Mouse (Mus musculus) G1E (cell line): ENCODE data around the gene Mmd2.

Experiments
- CTCF ChIP-seq: IDR thresholded peaks from 2 replicates; pipeline ENCODE4 v1.5.1; 2012; ENCODE audit warnings: low read depth, low read length, inconsistent platforms, mixed read lengths
- GATA1 ChIP-seq: IDR thresholded peaks from 2 replicates; pipeline ENCODE4 v1.6.1; 2012; ENCODE audit warnings: borderline replicate concordance, low read length, inconsistent platforms, mixed read lengths
- GATA2 ChIP-seq: IDR thresholded peaks from 2 replicates; pipeline ENCODE4 v1.6.1; 2012; ENCODE audit warnings: low read depth, low read length, inconsistent platforms, borderline replicate concordance
- TAL1 ChIP-seq: conservative IDR thresholded peaks from 2 replicates; pipeline ENCODE4 v1.6.1; 2012; ENCODE audit warnings: low read depth, low read length, inconsistent platforms, mixed read lengths

GRCm38 (mm10) chr5:142622134-142622533, 13.5 kb upstream of the Mmd2 start:
- TF ChIP-seq CTCF = no peak
- no peak for TF ChIP-seq TAL1
- no peak for TF ChIP-seq GATA2
- TF ChIP-seq GATA1 = no peak
